8 mouse cellular contexts compared by ENCODE assay signal in the genomic region with DNA sequence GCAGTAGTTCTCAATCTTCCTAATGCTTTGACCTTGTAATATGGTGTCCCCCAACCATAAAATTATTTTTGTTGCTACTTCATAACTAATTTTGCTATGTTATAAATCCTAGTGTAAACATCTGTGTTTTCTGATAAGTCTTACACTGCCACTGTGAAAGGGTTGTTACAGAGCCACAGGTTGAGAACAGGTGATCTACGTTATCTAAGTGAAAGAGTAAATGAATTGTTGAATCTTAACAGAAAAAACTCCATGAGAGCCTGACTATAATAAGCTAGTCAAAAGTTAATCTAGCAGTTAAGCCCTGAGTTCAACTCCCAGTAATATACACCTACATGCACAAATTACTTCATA. TPM values are rescaled to one million over a fixed set of nuclear protein-coding genes. Genes with fewer than 3 reads are reported as not detected.
DNase-seq lines count a peak whose midpoint lies in the region; ATAC-seq and TF ChIP-seq lines count a peak whose summit lies in the region.

No protein-coding gene starts in this region.

- H3K4me3 ChIP-seq in layer of hippocampus, adult 2 months = no peak overlapping the region
- no peak overlapping the region for H3K4me3 ChIP-seq in forebrain, embryonic 13.5 days
- peak overlapping the region; percentile 75; the same call in 1 of the 2 replicates for H3K4me3 ChIP-seq in intestine, postnatal 0 days (ENCODE audit: low read depth, low read length)
- no peak overlapping the region for H3K4me3 ChIP-seq in neural tube, embryonic 12.5 days

- no peak for TF ChIP-seq CTCF in layer of hippocampus, adult 2 months (conservative IDR thresholded peaks at IDR 0.05)
- no peak for TF ChIP-seq CTCF in intestine, postnatal 0 days (IDR thresholded peaks at IDR 0.05; ENCODE audit: low read depth)

- DNase-seq in layer of hippocampus, adult 2 months (ENCODE audit: low spot score in 2 of 2) = no peak
- no peak for DNase-seq in layer of hippocampus, postnatal 10 days (ENCODE audit: low spot score in 2 of 2)
- DNase-seq in spleen, adult 12 weeks (ENCODE audit: low spot score) = no peak
- DNase-seq in spleen, postnatal 10 days (ENCODE audit: low spot score in 2 of 2) = no peak
- no peak for DNase-seq in cerebellum, adult 11-12 months

- peaks cover 16% of the 10 kb centered on the region for H3K4me1 ChIP-seq in forebrain, embryonic 13.5 days
- H3K4me1 ChIP-seq in intestine, postnatal 0 days (replicated peaks; ENCODE audit: control insufficient read depth, insufficient read depth, low read length) = no peaks in the 10 kb centered on the region
- H3K4me1 ChIP-seq in neural tube, embryonic 12.5 days = peaks cover 13% of the 10 kb centered on the region

- ATAC-seq in forebrain, embryonic 13.5 days = peak; percentile 44
- peak; percentile 43 for ATAC-seq in intestine, postnatal 0 days
- peak; percentile 41 for ATAC-seq in neural tube, embryonic 12.5 days (ENCODE audit: low FRiP score, low read depth)

- H3K9ac ChIP-seq in forebrain, embryonic 13.5 days = no peak overlapping the region
- no peak overlapping the region for H3K9ac ChIP-seq in intestine, postnatal 0 days (ENCODE audit: low read depth, low read length)
- no peak overlapping the region for H3K9ac ChIP-seq in neural tube, embryonic 12.5 days

- WGBS in forebrain, embryonic 13.5 days = 39% methylated on average over 1 of the region's 1 CpGs
- WGBS in intestine, postnatal 0 days = 19% methylated on average over 1 of the region's 1 CpGs
- 47% methylated on average over 1 of the region's 1 CpGs for WGBS in neural tube, embryonic 12.5 days

- no peaks in the 10 kb centered on the region for H3K9me3 ChIP-seq in forebrain, embryonic 13.5 days (replicated peaks)
- H3K9me3 ChIP-seq in intestine, postnatal 0 days (ENCODE audit: control insufficient read depth) = no peaks in the 10 kb centered on the region
- H3K9me3 ChIP-seq in neural tube, embryonic 12.5 days = no peaks in the 10 kb centered on the region

- H3K36me3 ChIP-seq in forebrain, embryonic 13.5 days (ENCODE audit: poor library complexity, severe bottlenecking) = no peaks in the 10 kb centered on the region
- H3K36me3 ChIP-seq in intestine, postnatal 0 days (ENCODE audit: control insufficient read depth, insufficient read depth) = no peaks in the 10 kb centered on the region
- H3K36me3 ChIP-seq in neural tube, embryonic 12.5 days = no peaks in the 10 kb centered on the region

- H3K27me3 ChIP-seq in forebrain, embryonic 13.5 days = no peaks in the 10 kb centered on the region
- H3K27me3 ChIP-seq in intestine, postnatal 0 days (replicated peaks; ENCODE audit: control insufficient read depth, insufficient read depth, low read length) = no peaks in the 10 kb centered on the region
- H3K27me3 ChIP-seq in neural tube, embryonic 12.5 days (replicated peaks) = no peaks in the 10 kb centered on the region

- H3K27ac ChIP-seq in layer of hippocampus, adult 2 months = peak overlapping the region; percentile 98; the same call in 1 of the 2 replicates
- H3K27ac ChIP-seq in forebrain, embryonic 13.5 days = no peak overlapping the region
- no peak overlapping the region for H3K27ac ChIP-seq in intestine, postnatal 0 days (ENCODE audit: low read depth, low read length)
- no peak overlapping the region for H3K27ac ChIP-seq in neural tube, embryonic 12.5 days

- no peak overlapping the region for H3K4me2 ChIP-seq in forebrain, embryonic 13.5 days
- no peak overlapping the region for H3K4me2 ChIP-seq in intestine, postnatal 0 days (replicated peaks; ENCODE audit: low read depth)
- no peak overlapping the region for H3K4me2 ChIP-seq in neural tube, embryonic 12.5 days (replicated peaks)

RNA-seq across cellular contexts. Expression of a gene that starts 0.3 kb away (rescaled TPM):
- 1 to 10 TPM; 5.6 to 7.2 TPM for total RNA-seq in layer of hippocampus, adult 2 months (2021)
- 1 to 10 TPM; 5.8 to 7.3 TPM for total RNA-seq in layer of hippocampus, postnatal 10 days (2021)
- 11.3 and 12.5 TPM in 2 replicates for polyA plus RNA-seq in forebrain, embryonic 13.5 days (2015; fragmentation: Nextera tagmentation; extraction: Ambion mirVana)
- polyA plus RNA-seq in intestine, postnatal 0 days (2015; fragmentation: Nextera tagmentation; extraction: Ambion mirVana) = 11.9 and 12.5 TPM in 2 replicates
- polyA plus RNA-seq in neural tube, embryonic 12.5 days (2016; fragmentation: Nextera tagmentation; extraction: Ambion mirVana) = 12.4 and 14.4 TPM in 2 replicates
